Mouse (Mus musculus) large intestine, adult 2 months (tissue): ENCODE data around the gene Map6. TPM values are rescaled to one million over a fixed set of nuclear protein-coding genes. Genes with fewer than 3 reads are reported as not detected.

Experiments
- DNase-seq: peaks from one replicate; pipeline ENCODE4 v3.0.0-alpha.2; 2012; ENCODE audit warnings: low read depth, low spot score
- WGBS: fragments of 180-500 bp; shearing (Covaris S2); methylation state at CpG from one replicate; pipeline ENCODE4 v1.1.7; 2018; 5-methylcytosine and 5-hydroxymethylcytosine counted together
- polyA plus RNA-seq: library from polyadenylated mRNA; depleted of rRNA; stranded (reverse); fragments of >200 nt; gene quantifications from 2 replicates; pipeline ENCODE4 v1.2.3, GENCODE M21; 2012; rRNA removed

The Map6 gene
- polyA plus RNA-seq, 1 experiment = 2.6 TPM

GRCm38 (mm10) chr7:99381214-99382087, 114.2 kb downstream of the Map6 start, which contains the start of gene Gdpd5:
Gdpd5 (plus strand) TSS chr7:99381414.
- WGBS = under 1% methylated on average over 66 of the region's 73 CpGs

GRCm38 (mm10) chr7:99382088-99383000, 115.1 kb downstream of the Map6 start:
- 12% methylated on average over 30 of the region's 30 CpGs for WGBS
- DNase-seq = no peak

More at GRCm38 (mm10) chr7:99381214-99382087, 114.2 kb downstream of the Map6 start, which contains the start of gene Gdpd5:
- peak; percentile 85 for DNase-seq

- WGBS = 40% methylated on average over 5 of the region's 5 CpGs
Measured at GRCm38 (mm10) chr7:99383246-99383645, 116.0 kb downstream of the Map6 start.

GRCm38 (mm10) chr7:99384101-99384611, 116.9 kb downstream of the Map6 start:
- 34% methylated on average over 4 of the region's 4 CpGs for WGBS
- no peak for DNase-seq

More at GRCm38 (mm10) chr7:99383246-99383645, 116.0 kb downstream of the Map6 start:
- DNase-seq = no peak

- WGBS = 84% methylated on average over 5 of the region's 5 CpGs
Measured at GRCm38 (mm10) chr7:99386030-99386429, 118.8 kb downstream of the Map6 start.

More at GRCm38 (mm10) chr7:99386030-99386429, 118.8 kb downstream of the Map6 start:
- DNase-seq = no peak

Other genes with a start within 250 kb of the Map6 start
- gene Uvrag, start 126.3 kb upstream of the Map6 start, polyA plus RNA-seq = 5.0 and 9.5 TPM in 2 replicates
- gene Dgat2, start 84.7 kb upstream of the Map6 start, polyA plus RNA-seq = 113 and 186 TPM in 2 replicates
- 244 and 560 TPM in 2 replicates for gene Mogat2, start 28.8 kb upstream of the Map6 start, polyA plus RNA-seq
- gene Serpinh1, start 85.8 kb downstream of the Map6 start, polyA plus RNA-seq = 94.4 and 97.4 TPM in 2 replicates
- 14.3 and 18.3 TPM in 2 replicates for gene Gdpd5, start 114.0 kb downstream of the Map6 start, polyA plus RNA-seq
- 0.11 and 0.14 TPM in 2 replicates for gene Klhl35, start 198.6 kb downstream of the Map6 start, polyA plus RNA-seq
- 386 and 397 TPM in 2 replicates for gene Rps3, start 216.3 kb downstream of the Map6 start, polyA plus RNA-seq